ENCODE assay signal across 13 mouse cellular contexts in genomic region chr2:102142654-102143271, GRCm38 (mm10). TPM values are rescaled to one million over a fixed set of nuclear protein-coding genes. Genes with fewer than 3 reads are reported as not detected.
DNase-seq lines count a peak whose midpoint lies in the region; ATAC-seq and TF ChIP-seq lines count a peak whose summit lies in the region.
"Had no signal": no experiment of that assay in that cellular context is flagged by ENCODE, and none has a peak within 500 bp of the region (broad histone marks: within the 10 kb centered on the region; RNA-seq: fewer than 3 reads in every experiment).

No protein-coding gene starts in this region.

- WGBS in heart, adult 2 months: 93% methylated on average over 14 of the region's 14 CpGs
- 81% methylated on average over 14 of the region's 14 CpGs for WGBS in heart, embryonic 12.5 days
- WGBS in midbrain, embryonic 10.5 days: 71% methylated on average over 14 of the region's 14 CpGs
- 58% methylated on average over 14 of the region's 14 CpGs for WGBS in midbrain, postnatal 0 days
- WGBS in midbrain, embryonic 12.5 days: 61% methylated on average over 14 of the region's 14 CpGs

- H3K9ac ChIP-seq in heart, adult 2 months (ENCODE audit: low read depth, low read length): no peak overlapping the region
- H3K9ac ChIP-seq in heart, embryonic 12.5 days: no peak overlapping the region
- H3K9ac ChIP-seq in midbrain, postnatal 0 days (replicated peaks; ENCODE audit: low read length, poor library complexity, severe bottlenecking): no peak overlapping the region
- no peak overlapping the region for H3K9ac ChIP-seq in midbrain, embryonic 12.5 days (replicated peaks)
- H3K9ac ChIP-seq: embryonic facial prominence, embryonic 15.5 days; limb, embryonic 12.5 days had no signal

- no peak for TF ChIP-seq EP300 in heart, adult 2 months (IDR thresholded peaks at IDR 0.05; ENCODE audit: insufficient read depth, low read depth, low read length)

- H3K4me3 ChIP-seq in heart, adult 2 months: no peak overlapping the region
- H3K4me3 ChIP-seq in heart, embryonic 12.5 days: no peak overlapping the region
- H3K4me3 ChIP-seq in midbrain, embryonic 10.5 days: no peak overlapping the region
- no peak overlapping the region for H3K4me3 ChIP-seq in midbrain, postnatal 0 days (ENCODE audit: low read depth, low read length)
- H3K4me3 ChIP-seq in midbrain, embryonic 12.5 days: no peak overlapping the region
- H3K4me3 ChIP-seq: embryonic facial prominence, embryonic 15.5 days; limb, embryonic 12.5 days had no signal

- intact Hi-C loops in heart, adult 2 months (cut with DNase I): no loop called here

- H3K4me1 ChIP-seq in heart, adult 2 months (ENCODE audit: control insufficient read depth, insufficient read depth, low read length): peaks cover 5% of the 10 kb centered on the region
- H3K4me1 ChIP-seq in heart, embryonic 12.5 days (replicated peaks): no peaks in the 10 kb centered on the region
- peaks cover 53% of the 10 kb centered on the region for H3K4me1 ChIP-seq in midbrain, embryonic 10.5 days
- H3K4me1 ChIP-seq in midbrain, postnatal 0 days (ENCODE audit: insufficient read depth, low read length): peaks cover 14% of the 10 kb centered on the region
- peaks cover 30% of the 10 kb centered on the region for H3K4me1 ChIP-seq in midbrain, embryonic 12.5 days

- TF ChIP-seq POLR2A in heart, adult 2 months (IDR thresholded peaks at IDR 0.05; ENCODE audit: insufficient read depth, low read depth, low read length): no peak

- DNase-seq in heart, adult 2 months: no peak
- no peak for DNase-seq in midbrain, embryonic 10.5 days (ENCODE audit: low spot score)
- DNase-seq in midbrain, postnatal 0 days (ENCODE audit: low spot score): no peak
- DNase-seq in ovary, postnatal 36 days (ENCODE audit: low spot score): no peak
- no peak for DNase-seq in cerebellum, postnatal 14 days
- DNase-seq: adrenal gland, adult 8-10 months; cerebellum, adult 18-20 months; thymus, adult 2 months had no signal

- H3K79me2 ChIP-seq in heart, adult 2 months (replicated peaks; ENCODE audit: control insufficient read depth, insufficient read depth, low read length): peaks cover 2% of the 10 kb centered on the region; the same call in 1 of the 2 replicates

- no peaks in the 10 kb centered on the region for H3K27me3 ChIP-seq in heart, adult 2 months (ENCODE audit: control insufficient read depth, insufficient read depth, low read length)
- no peaks in the 10 kb centered on the region for H3K27me3 ChIP-seq in heart, embryonic 12.5 days (replicated peaks)
- H3K27me3 ChIP-seq in midbrain, embryonic 10.5 days (ENCODE audit: low read depth, poor library complexity, severe bottlenecking): no peaks in the 10 kb centered on the region
- H3K27me3 ChIP-seq in midbrain, postnatal 0 days (ENCODE audit: insufficient read depth, low read length): no peaks in the 10 kb centered on the region
- H3K27me3 ChIP-seq in midbrain, embryonic 12.5 days: no peaks in the 10 kb centered on the region
- H3K27me3 ChIP-seq: embryonic facial prominence, embryonic 15.5 days; limb, embryonic 12.5 days had no signal

- no peaks in the 10 kb centered on the region for H3K36me3 ChIP-seq in heart, adult 2 months (ENCODE audit: control insufficient read depth, insufficient read depth, low read length)
- H3K36me3 ChIP-seq in heart, embryonic 12.5 days: no peaks in the 10 kb centered on the region
- no peaks in the 10 kb centered on the region for H3K36me3 ChIP-seq in midbrain, embryonic 10.5 days
- no peaks in the 10 kb centered on the region for H3K36me3 ChIP-seq in midbrain, postnatal 0 days (ENCODE audit: insufficient read depth, low read length)
- H3K36me3 ChIP-seq in midbrain, embryonic 12.5 days: no peaks in the 10 kb centered on the region
- H3K36me3 ChIP-seq: embryonic facial prominence, embryonic 15.5 days; limb, embryonic 12.5 days had no signal

- H3K4me2 ChIP-seq in heart, embryonic 12.5 days: no peak overlapping the region
- H3K4me2 ChIP-seq in midbrain, postnatal 0 days (ENCODE audit: low read depth, low read length, poor library complexity, severe bottlenecking): no peak overlapping the region
- no peak overlapping the region for H3K4me2 ChIP-seq in midbrain, embryonic 12.5 days (replicated peaks)
- H3K4me2 ChIP-seq: embryonic facial prominence, embryonic 15.5 days; limb, embryonic 12.5 days had no signal

- peak overlapping the region; percentile 12; the same call in 1 of the 2 replicates for H3K27ac ChIP-seq in heart, adult 2 months
- H3K27ac ChIP-seq in heart, embryonic 12.5 days (ENCODE audit: poor library complexity, severe bottlenecking): no peak overlapping the region
- H3K27ac ChIP-seq in midbrain, embryonic 10.5 days (replicated peaks): peak overlapping the region; percentile 55
- H3K27ac ChIP-seq in midbrain, postnatal 0 days (ENCODE audit: low read depth, low read length): no peak overlapping the region
- 0 out of 2 replicates have a peak overlapping the region, but pooled peaks have one; percentile 32 for H3K27ac ChIP-seq in midbrain, embryonic 12.5 days (replicated peaks)
- H3K27ac ChIP-seq: embryonic facial prominence, embryonic 15.5 days; limb, embryonic 12.5 days had no signal

- no peaks in the 10 kb centered on the region for H3K9me3 ChIP-seq in heart, embryonic 12.5 days (replicated peaks)
- H3K9me3 ChIP-seq in midbrain, embryonic 10.5 days (replicated peaks): no peaks in the 10 kb centered on the region
- H3K9me3 ChIP-seq in midbrain, postnatal 0 days (ENCODE audit: low read length): no peaks in the 10 kb centered on the region
- no peaks in the 10 kb centered on the region for H3K9me3 ChIP-seq in midbrain, embryonic 12.5 days
- H3K9me3 ChIP-seq: embryonic facial prominence, embryonic 15.5 days; limb, embryonic 12.5 days had no signal

- ATAC-seq in heart, embryonic 12.5 days (ENCODE audit: insufficient number of reproducible peaks, low FRiP score): no peak
- no peak for ATAC-seq in midbrain, postnatal 0 days (ENCODE audit: low FRiP score)
- ATAC-seq in midbrain, embryonic 12.5 days (ENCODE audit: low FRiP score, low read depth): peak; percentile 31; the same call in 1 of the 2 replicates
- ATAC-seq: CD4-positive, CD25-positive, alpha-beta regulatory T cell, adult 4 months had no signal

- TF ChIP-seq CTCF in heart, adult 2 months (IDR thresholded peaks at IDR 0.05): no peak
- TF ChIP-seq CTCF in midbrain, postnatal 0 days (IDR thresholded peaks at IDR 0.05): no peak

RNA-seq across cellular contexts. Expression of gene Ldlrad3, which starts 43.4 kb away (rescaled TPM):
- total RNA-seq in heart, adult 2 months (2021): 1 to 10 TPM; 3.3 to 3.8 TPM
- 4.8 and 5.3 TPM in 2 replicates for polyA plus RNA-seq in heart, adult 2 months (2012; rRNA removed)
- polyA plus RNA-seq in heart, embryonic 12.5 days (2016; fragmentation: Nextera tagmentation; extraction: Ambion mirVana): 20.2 and 23.0 TPM in 2 replicates
- polyA plus RNA-seq in midbrain, embryonic 10.5 days (2016; fragmentation: Nextera tagmentation; extraction: Ambion mirVana): 55.8 and 64.8 TPM in 2 replicates
- 25.0 and 26.6 TPM in 2 replicates for total RNA-seq in midbrain, postnatal 0 days (2014; rRNA removed)
- 17.6 and 18.4 TPM in 2 replicates for polyA plus RNA-seq in midbrain, postnatal 0 days (2015; fragmentation: Nextera tagmentation; extraction: Ambion mirVana)
- 58.8 and 60.0 TPM in 2 replicates for polyA plus RNA-seq in midbrain, embryonic 12.5 days (2016; fragmentation: Nextera tagmentation; extraction: Ambion mirVana)

Comparison
In these comparisons a context has a peak if more than half of its experiments do, and no peak if none do; other contexts are left out.
1. H3K27ac ChIP-seq: peak in heart, adult 2 months (single experiment), midbrain, embryonic 10.5 days (single experiment) and midbrain, embryonic 12.5 days (single experiment); none in heart, embryonic 12.5 days (single experiment) and midbrain, postnatal 0 days (single experiment).